Mouse (Mus musculus) liver, adult 2 months (tissue): ENCODE measurements around the gene Zfp326.

Experiments used
- CTCF ChIP-seq: fragments of 200-500 bp; IDR thresholded peaks from 2 replicates; pipeline ENCODE4 v1.5.1; 2011; ENCODE audit warnings: low read depth, low read length, control low read depth
- POLR2A ChIP-seq: fragments of 200-500 bp; IDR thresholded peaks from 2 replicates; pipeline ENCODE4 v1.6.1; 2011; ENCODE audit warnings: low read length, control low read depth; ENCODE audit not compliant: insufficient read depth; ENCODE audit errors: extremely low read depth

- TF ChIP-seq POLR2A (no peak), CTCF (no peak)
These were observed 2.6 kb upstream of the Zfp326 start for GRCm38 (mm10) chr5:105873774-105874173.
